Mouse (Mus musculus): ENCODE data around the gene Gsdma.
"Not testable (repeated sequence)": the region's sequence is repeated elsewhere in the genome, so short reads cannot be mapped to it uniquely, and the experiment has no call there.

Gene Gsdma

DNA sequence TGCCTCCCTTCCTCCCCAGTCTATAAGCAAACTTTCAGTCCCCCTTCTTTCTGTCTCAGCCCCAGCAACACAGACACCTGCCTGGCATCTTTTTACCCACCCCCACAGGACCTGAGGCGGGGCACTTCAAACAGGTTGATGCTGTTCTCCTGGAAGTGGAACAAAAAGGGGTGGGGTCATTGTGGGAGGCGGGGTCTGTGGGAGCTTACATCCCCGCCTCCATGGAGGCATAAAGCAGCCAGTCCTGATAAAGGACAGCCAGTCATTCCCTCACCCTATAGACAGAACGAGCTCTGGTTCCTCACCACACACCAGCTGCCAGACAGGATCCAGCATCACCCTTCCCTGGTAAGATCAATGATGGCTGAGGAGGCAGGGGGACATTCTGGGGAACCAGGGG, at the start of gene Gsdma:
Gsdma (plus strand) TSS at position 261 of the 400 bp plus-strand sequence.
- DNase-seq, result no peak

- DNase-seq, result no peak
These were observed 43.4 kb upstream of the Gsdma start for GRCm38 (mm10) chr11:98620791-98621190.

- DNase-seq, result not testable (repeated sequence)
These were observed 40.2 kb upstream of the Gsdma start for GRCm38 (mm10) chr11:98623981-98624380.

DNA sequence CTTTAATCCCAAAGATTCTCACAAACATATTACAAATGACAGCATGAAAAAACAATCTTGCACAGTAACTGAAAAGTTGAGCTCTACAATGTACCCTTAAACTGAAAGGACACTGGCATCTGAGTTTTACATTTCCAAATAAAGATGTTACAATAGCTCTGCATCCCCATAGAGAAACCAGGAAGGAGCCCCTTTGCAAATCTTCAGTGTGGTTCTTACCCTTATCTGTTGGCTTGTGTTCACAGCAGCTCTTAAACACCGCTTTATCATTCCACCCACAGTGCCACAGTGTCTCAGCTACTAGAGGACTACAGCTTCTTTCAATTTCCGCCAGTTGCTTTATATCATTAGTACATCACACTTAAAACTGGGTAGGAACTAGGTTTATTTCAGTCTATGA, 39.8 kb upstream of the Gsdma start:
- DNase-seq, result not testable (repeated sequence)

DNA sequence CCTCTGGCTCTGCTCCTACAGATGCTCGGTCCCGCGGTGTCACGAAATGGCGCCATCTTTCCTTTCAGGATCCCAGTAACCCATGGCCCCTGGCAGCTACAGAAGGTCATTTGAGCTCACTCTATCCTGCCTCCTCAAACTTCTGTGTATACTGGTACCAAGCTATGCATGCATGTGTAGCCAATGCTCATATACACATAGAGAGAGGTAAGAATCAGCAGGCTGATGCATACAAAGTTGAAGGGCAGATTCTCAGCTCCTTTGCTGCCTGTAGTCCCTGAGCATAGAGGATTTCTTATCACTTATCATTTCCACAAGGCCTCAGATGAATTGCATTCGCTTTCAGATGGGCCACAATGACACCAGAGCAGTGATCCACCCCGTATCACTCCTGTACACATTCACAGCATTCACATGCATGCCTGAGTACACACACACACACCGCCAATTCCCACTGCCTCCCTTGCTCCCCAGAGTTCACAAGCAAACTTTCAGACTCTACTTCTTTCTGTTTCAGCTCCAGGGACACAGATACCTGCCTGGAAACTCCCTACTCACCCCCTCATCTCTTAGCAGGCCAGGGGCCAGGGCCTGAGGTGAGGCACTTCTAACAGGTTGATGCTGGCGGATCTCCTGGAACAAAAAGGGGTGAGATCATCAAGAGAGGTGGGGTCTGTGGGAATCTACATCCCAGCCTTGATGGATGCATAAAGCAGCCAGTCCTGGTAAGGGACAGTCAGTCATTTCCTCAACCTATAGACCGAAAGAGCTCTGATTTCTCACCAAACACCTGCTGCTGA, 38.3 kb upstream of the Gsdma start, which contains the start of the genes Gm12355 and Gsdma3:
Gm12355 (minus strand) TSS at position 51 of the 800 bp plus-strand sequence.
Gsdma3 (plus strand) TSS at position 750 of the 800 bp plus-strand sequence.
- no peak for DNase-seq

- no peak for DNase-seq
These were observed 35.4 kb upstream of the Gsdma start for GRCm38 (mm10) chr11:98628706-98629105.

DNA sequence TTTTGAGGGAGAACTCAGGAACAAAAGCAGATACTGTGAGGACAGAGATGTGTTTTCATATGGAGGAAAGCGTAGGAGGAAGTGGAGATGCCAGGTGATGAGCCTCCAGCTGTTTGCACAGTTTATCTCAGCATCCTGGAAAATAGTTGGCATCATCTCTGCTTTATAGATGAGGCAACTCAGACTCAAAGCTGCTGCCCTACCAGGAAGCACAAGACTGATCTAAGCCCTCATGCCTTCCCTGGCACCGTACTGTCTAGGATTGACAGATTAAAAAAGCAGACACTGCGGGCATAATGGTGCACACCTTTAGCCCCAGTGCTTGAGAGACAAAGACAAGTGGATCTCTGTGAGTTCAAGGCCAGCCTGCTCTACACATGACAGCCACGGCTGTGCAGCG, 33.5 kb upstream of the Gsdma start:
- DNase-seq, result no peak

- DNase-seq, result peak; percentile 27
These were observed 28.7 kb upstream of the Gsdma start for GRCm38 (mm10) chr11:98635312-98635970.

GRCm38 (mm10) chr11:98637501-98637900, 26.6 kb upstream of the Gsdma start:
- no peak for DNase-seq

GRCm38 (mm10) chr11:98640091-98640490, 24.1 kb upstream of the Gsdma start:
- no peak for DNase-seq

DNA sequence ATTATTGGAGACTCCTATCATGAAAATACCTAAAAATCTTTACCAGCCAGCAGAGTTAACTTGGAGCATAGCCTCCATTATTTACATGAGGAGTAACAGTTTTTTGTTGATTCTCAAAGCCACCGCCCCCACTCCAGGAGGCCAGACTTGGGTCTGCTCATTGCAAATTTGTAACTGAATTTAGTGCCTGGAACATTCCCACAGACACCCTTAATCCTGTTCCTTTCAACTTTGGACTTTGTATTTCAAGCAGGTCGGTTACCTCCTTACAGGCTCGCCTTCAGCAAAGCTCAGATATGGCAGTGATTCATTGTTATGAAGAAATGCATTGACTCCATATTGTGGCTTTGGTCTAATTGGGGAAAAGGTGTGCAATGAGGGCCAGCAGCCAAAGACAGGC, 19.4 kb upstream of the Gsdma start:
- DNase-seq, result no peak

DNA sequence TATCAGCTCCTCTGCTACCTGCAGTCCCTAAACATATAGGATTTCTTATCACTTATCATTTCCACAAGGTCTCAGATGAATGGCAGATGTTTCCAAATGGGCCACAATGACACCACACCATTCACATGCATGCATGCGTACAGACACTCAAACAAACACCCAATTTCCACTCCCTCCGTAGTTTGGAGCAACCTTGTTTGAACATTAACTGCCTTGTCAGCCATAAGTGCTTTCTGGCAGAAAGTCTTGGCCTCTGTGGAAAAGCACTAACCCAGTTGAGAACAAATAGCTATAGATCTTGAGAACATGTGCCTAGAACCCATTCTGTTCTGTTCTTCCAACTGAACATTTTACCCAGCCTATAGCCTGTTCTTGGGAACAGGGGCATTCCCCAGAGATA, 18.2 kb upstream of the Gsdma start:
- no peak for DNase-seq

GRCm38 (mm10) chr11:98646459-98646858, 17.7 kb upstream of the Gsdma start, which contains the start of gene Gsdma2:
TSS of gene Gsdma2 (plus strand) at chr11:98646759.
- DNase-seq, result no peak

DNA sequence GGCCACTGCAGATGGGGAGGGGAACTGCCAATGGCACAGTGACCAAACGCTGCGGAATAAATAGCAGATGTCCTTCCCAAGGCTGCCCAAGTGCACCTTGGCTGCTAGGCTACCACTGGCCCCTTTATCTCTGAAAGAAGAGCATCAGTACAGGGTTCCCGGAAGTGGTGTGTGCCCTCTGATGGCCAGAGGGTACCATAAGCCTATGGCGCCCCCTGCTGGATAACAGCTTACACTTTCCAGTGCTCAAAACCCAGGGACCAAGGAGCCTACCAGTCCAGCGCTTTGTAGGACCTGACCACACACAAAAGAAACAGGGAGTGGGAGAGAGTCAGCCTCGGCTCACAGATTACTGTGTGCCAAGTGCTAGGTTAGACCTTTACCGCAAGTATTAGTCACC, 9.1 kb upstream of the Gsdma start:
- DNase-seq, result peak; percentile 59

- DNase-seq, result peak; percentile 72
These were observed 3.6 kb upstream of the Gsdma start for GRCm38 (mm10) chr11:98660517-98660916.

GRCm38 (mm10) chr11:98668984-98669383, 4.8 kb downstream of the Gsdma start:
- no peak for DNase-seq

GRCm38 (mm10) chr11:98671284-98671815, 7.2 kb downstream of the Gsdma start:
- DNase-seq, result no peak

DNA sequence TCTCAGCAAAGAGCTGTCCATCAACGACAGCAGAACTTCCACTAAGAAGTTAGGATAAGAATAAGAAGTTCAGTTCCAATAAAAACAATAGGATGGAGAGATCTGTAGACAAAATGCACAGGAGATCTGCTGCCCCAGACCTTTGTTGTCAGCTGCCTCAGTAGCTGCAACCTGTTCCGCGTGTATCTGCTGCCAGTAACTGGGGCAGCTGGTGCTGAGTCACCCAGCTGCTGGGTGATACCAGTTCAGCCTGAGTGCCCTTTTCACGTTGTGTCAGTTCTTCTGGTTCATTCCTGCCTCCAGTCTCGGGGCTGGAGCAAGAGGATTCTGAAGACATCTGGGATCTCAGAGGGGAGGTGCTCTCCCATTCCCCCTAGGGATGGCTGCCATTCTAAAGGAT, 7.7 kb downstream of the Gsdma start:
- no peak for DNase-seq

DNA sequence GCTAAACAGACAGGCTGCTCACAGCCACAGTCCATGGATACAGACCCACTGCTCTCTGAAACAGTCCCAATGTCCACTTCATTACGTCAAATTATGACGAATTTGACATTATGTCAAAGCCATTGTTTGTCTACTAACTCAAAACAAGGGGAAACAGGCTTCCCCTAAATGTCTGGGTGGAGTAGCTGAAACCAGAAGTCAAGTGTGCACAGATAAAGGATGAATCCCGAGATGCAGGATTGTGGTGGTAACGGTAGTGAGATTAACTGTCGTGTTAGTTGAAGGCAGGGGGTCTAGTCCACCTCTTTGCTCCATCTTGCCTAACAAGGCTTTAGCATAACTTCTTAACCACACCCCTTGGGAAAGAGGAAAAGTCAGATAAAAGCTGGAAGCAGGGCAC, 8.3 kb downstream of the Gsdma start:
- DNase-seq, result no peak

DNA sequence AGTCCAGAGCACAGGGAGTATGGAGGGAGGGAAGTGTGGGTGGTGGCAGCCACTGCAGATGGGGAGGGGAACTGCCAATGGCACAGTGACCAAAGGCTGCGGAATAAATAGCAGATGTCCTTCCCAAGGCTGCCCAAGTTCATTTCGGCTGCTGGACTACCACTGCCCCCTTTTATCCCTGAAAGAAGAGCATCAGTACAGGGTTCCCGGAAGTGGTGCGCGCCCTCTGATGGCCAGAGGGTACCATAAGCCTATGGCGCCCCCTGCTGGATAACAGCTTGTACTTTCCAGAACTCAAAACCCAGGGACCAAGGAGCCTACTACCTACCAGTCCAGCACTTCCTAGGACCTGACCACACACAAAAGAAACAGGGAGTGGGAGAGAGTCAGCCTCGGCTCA, 9.0 kb downstream of the Gsdma start:
- DNase-seq, result peak; percentile 72

GRCm38 (mm10) chr11:98675829-98676363, 11.7 kb downstream of the Gsdma start:
- DNase-seq, result no peak

DNA sequence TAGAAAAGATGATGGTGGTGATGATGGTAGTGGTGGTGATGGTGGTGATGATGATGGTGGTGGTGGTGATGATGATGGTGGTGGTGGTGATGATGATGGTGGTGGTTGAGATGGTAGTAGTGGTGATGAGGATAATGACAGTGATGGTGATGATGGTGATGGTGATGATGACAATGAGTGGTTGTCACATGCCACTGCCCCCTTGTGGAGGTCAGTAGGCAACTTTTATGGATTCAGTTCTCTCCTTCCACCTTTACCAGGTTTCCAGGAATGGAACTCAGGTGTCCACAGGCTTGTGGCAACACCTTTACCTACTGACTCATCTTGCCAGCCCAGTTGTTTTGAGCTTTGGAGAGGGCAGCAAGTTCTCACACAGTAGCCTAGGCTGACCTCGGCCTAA, 15.9 kb downstream of the Gsdma start:
- no peak for DNase-seq

- not testable (repeated sequence) for DNase-seq
These were observed 16.4 kb downstream of the Gsdma start for GRCm38 (mm10) chr11:98680595-98680994.

GRCm38 (mm10) chr11:98681186-98681585, 17.0 kb downstream of the Gsdma start:
- DNase-seq, result no peak

Data from lung, postnatal 10 days (tissue).